Mouse (Mus musculus) embryo, embryonic 11.5 days (tissue): ENCODE measurements around the gene Slc46a2.

Experiments used
- DNase-seq: peaks from one replicate; pipeline ENCODE4 v3.0.0-alpha.2; 2012; ENCODE audit warnings: low read depth, low spot score

Gene Slc46a2

DNA sequence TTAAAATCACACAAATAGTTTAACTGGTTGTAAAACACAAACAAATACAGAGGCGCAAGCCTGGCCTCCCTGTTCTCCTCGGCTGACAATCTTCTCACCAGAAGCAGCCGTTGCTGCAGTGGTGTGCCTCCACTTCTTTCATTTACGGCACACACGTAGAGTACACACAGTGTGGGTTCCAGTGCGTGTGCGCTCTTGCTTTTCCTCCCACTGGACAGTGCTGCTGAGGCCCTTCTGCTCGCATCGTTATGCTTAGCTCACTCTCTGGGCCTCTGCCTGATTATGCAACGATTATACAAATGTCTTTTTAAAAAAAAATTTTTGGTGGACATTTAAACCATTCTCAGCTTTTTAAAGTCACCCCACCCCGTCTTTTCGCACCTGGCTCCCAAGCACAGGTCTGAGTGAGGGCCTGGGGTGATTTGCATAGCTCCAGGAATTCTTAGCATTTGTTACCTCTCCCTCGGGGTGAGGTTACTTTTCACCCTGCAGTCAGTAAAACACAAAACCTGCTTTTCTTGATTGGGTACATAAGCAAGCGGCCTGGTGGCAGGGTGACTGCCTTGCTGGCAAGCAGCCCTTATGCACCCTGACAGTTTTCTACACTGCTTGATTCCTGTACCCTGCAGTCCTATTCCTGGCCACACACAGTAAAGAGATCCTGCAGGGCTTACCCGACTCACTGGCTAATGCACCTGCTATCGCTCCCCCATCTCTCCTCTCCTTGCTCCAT, 55.0 kb downstream of the Slc46a2 start:
- DNase-seq: no peak
